Mouse (Mus musculus) hindbrain, embryonic 10.5 days (tissue): ENCODE measurements around the gene Pex14. TPM values are rescaled to one million over a fixed set of nuclear protein-coding genes. Genes with fewer than 3 reads are reported as not detected.
A peak's percentile ranks its signal among the peaks of the same experiment; 100 is the strongest.

Experiments used
- DNase-seq: peaks from one replicate; pipeline ENCODE4 v3.0.0-alpha.2; 2017; ENCODE audit warnings: low spot score
- H3K27ac ChIP-seq: fragments of 300-500 bp; sonication (generic); 2 replicates; pipeline ENCODE4 v1.5.1; 2016; ENCODE audit warnings: mild to moderate bottlenecking, moderate library complexity
- H3K27me3 ChIP-seq: fragments of 300-500 bp; sonication (generic); 2 replicates; pipeline ENCODE4 v1.6.1; 2016; ENCODE audit warnings: mild to moderate bottlenecking; ENCODE audit not compliant: poor library complexity, insufficient read depth, severe bottlenecking
- H3K36me3 ChIP-seq: fragments of 300-500 bp; sonication (generic); 2 replicates; pipeline ENCODE4 v1.6.1; 2016; ENCODE audit warnings: mild to moderate bottlenecking, moderate library complexity
- H3K4me1 ChIP-seq: fragments of 300-500 bp; sonication (generic); replicated peaks from 2 replicates; pipeline ENCODE4 v1.6.1; 2016; ENCODE audit warnings: mild to moderate bottlenecking
- H3K4me3 ChIP-seq: fragments of 300-500 bp; sonication (generic); 2 replicates; pipeline ENCODE4 v1.5.1; 2016; ENCODE audit warnings: mild to moderate bottlenecking, moderate library complexity
- H3K9me3 ChIP-seq: fragments of 300-500 bp; sonication (generic); 2 replicates; pipeline ENCODE4 v1.6.1; 2016; ENCODE audit warnings: mild to moderate bottlenecking, moderate library complexity
- WGBS: fragments of 180-500 bp; shearing (Covaris S2); methylation state at CpG from one replicate; pipeline ENCODE4 v1.1.7; 2016; 5-methylcytosine and 5-hydroxymethylcytosine counted together
- polyA plus RNA-seq: library from polyadenylated mRNA; unstranded; fragments of >200 nt; fragmentation: Nextera tagmentation; extraction: Ambion mirVana; gene quantifications from 2 replicates; pipeline ENCODE4 v1.2.1, GENCODE M21; 2016

Pex14 gene
- polyA plus RNA-seq, 1 experiment from 2014 or later, result 60.8 TPM

- Histone ChIP-seq H3K27me3 (peaks cover 84% of the 10 kb centered on the region), H3K27ac (peak overlapping the region; percentile 6; the same call in 1 of the 2 replicates), H3K9me3 (no peaks in the 10 kb centered on the region), H3K4me3 (no peak overlapping the region), H3K4me1 (peaks cover 67% of the 10 kb centered on the region), H3K36me3 (peaks cover 94% of the 10 kb centered on the region)
- WGBS, result 53% methylated on average over 10 of the region's 10 CpGs
- no peak for DNase-seq
Measured at GRCm38 (mm10) chr4:148947833-148948388, 151.8 kb downstream of the Pex14 start.

GRCm38 (mm10) chr4:148946071-148946470 lies 153.6 kb downstream of the Pex14 start:
- Histone ChIP-seq H3K4me1 (peaks cover 65% of the 10 kb centered on the region), H3K4me3 (no peak overlapping the region), H3K27me3 (peaks cover 84% of the 10 kb centered on the region), H3K36me3 (peaks cover 87% of the 10 kb centered on the region), H3K27ac (no peak overlapping the region), H3K9me3 (no peaks in the 10 kb centered on the region)
- DNase-seq, result no peak
- 89% methylated on average over 8 of the region's 8 CpGs for WGBS

- H3K36me3 ChIP-seq, result peaks cover 82% of the 10 kb centered on the region
Measured at GRCm38 (mm10) chr4:148945476-148945881, 154.2 kb downstream of the Pex14 start.

GRCm38 (mm10) chr4:148943099-148943498 lies 156.6 kb downstream of the Pex14 start:
- no peaks in the 10 kb centered on the region for H3K9me3 ChIP-seq
- H3K27ac ChIP-seq, result no peak overlapping the region
- WGBS, result 33% methylated on average over 5 of the region's 5 CpGs
- peaks cover 65% of the 10 kb centered on the region for H3K4me1 ChIP-seq
- DNase-seq, result no peak
- peaks cover 73% of the 10 kb centered on the region for H3K36me3 ChIP-seq
- peaks cover 79% of the 10 kb centered on the region for H3K27me3 ChIP-seq
- no peak overlapping the region for H3K4me3 ChIP-seq

More at GRCm38 (mm10) chr4:148945476-148945881, 154.2 kb downstream of the Pex14 start:
- WGBS, result 74% methylated on average over 4 of the region's 4 CpGs
- Histone ChIP-seq H3K27me3 (peaks cover 80% of the 10 kb centered on the region), H3K4me1 (peaks cover 65% of the 10 kb centered on the region), H3K4me3 (no peak overlapping the region), H3K27ac (no peak overlapping the region), H3K9me3 (no peaks in the 10 kb centered on the region)
- no peak for DNase-seq

GRCm38 (mm10) chr4:148941321-148941720 lies 158.4 kb downstream of the Pex14 start:
- H3K9me3 ChIP-seq, result no peaks in the 10 kb centered on the region
- peak overlapping the region; percentile 27; the same call in 1 of the 2 replicates for H3K4me3 ChIP-seq
- H3K36me3 ChIP-seq, result peaks cover 74% of the 10 kb centered on the region
- peaks cover 62% of the 10 kb centered on the region for H3K4me1 ChIP-seq
- 63% methylated on average over 11 of the region's 11 CpGs for WGBS
- peak overlapping the region; percentile 83 for H3K27ac ChIP-seq
- DNase-seq, result no peak
- peaks cover 82% of the 10 kb centered on the region for H3K27me3 ChIP-seq

GRCm38 (mm10) chr4:148940674-148941211 lies 158.9 kb downstream of the Pex14 start:
- peaks cover 67% of the 10 kb centered on the region for H3K4me1 ChIP-seq

GRCm38 (mm10) chr4:148938546-148938945 lies 161.1 kb downstream of the Pex14 start:
- Histone ChIP-seq H3K9me3 (no peaks in the 10 kb centered on the region), H3K27me3 (peaks cover 93% of the 10 kb centered on the region), H3K27ac (peak overlapping the region; percentile 57), H3K4me1 (peaks cover 82% of the 10 kb centered on the region), H3K4me3 (no peak overlapping the region), H3K36me3 (peaks cover 74% of the 10 kb centered on the region)
- no peak for DNase-seq
- WGBS, result 83% methylated on average over 26 of the region's 26 CpGs

More at GRCm38 (mm10) chr4:148940674-148941211, 158.9 kb downstream of the Pex14 start:
- WGBS, result 8% methylated on average over 25 of the region's 25 CpGs
- Histone ChIP-seq H3K27ac (peak overlapping the region; percentile 83), H3K27me3 (peaks cover 88% of the 10 kb centered on the region), H3K4me3 (peak overlapping the region; percentile 27), H3K36me3 (peaks cover 74% of the 10 kb centered on the region), H3K9me3 (no peaks in the 10 kb centered on the region)
- peak; percentile 93 for DNase-seq

- no peak for DNase-seq
- H3K9me3 ChIP-seq, result no peaks in the 10 kb centered on the region
- no peak overlapping the region for H3K4me3 ChIP-seq
- H3K36me3 ChIP-seq, result peaks cover 75% of the 10 kb centered on the region
- 92% methylated on average over 12 of the region's 12 CpGs for WGBS
- H3K4me1 ChIP-seq, result peaks cover 74% of the 10 kb centered on the region
- peaks cover 91% of the 10 kb centered on the region for H3K27me3 ChIP-seq
- H3K27ac ChIP-seq, result no peak overlapping the region
Measured at GRCm38 (mm10) chr4:148936727-148937126, 162.9 kb downstream of the Pex14 start.

GRCm38 (mm10) chr4:148936111-148936510 lies 163.6 kb downstream of the Pex14 start:
- Histone ChIP-seq H3K4me3 (no peak overlapping the region), H3K4me1 (peaks cover 74% of the 10 kb centered on the region), H3K9me3 (no peaks in the 10 kb centered on the region), H3K27me3 (peaks cover 91% of the 10 kb centered on the region), H3K36me3 (peaks cover 81% of the 10 kb centered on the region), H3K27ac (peak overlapping the region; percentile 72; the same call in 1 of the 2 replicates)
- WGBS, result 89% methylated on average over 12 of the region's 12 CpGs
- DNase-seq, result no peak

- DNase-seq, result peak; percentile 47
Measured at GRCm38 (mm10) chr4:148935211-148935610, 164.5 kb downstream of the Pex14 start.

GRCm38 (mm10) chr4:148933109-148933508 lies 166.6 kb downstream of the Pex14 start:
- WGBS, result 92% methylated on average over 13 of the region's 13 CpGs
- Histone ChIP-seq H3K27me3 (peaks cover 90% of the 10 kb centered on the region), H3K27ac (no peak overlapping the region), H3K9me3 (no peaks in the 10 kb centered on the region), H3K4me3 (no peak overlapping the region), H3K36me3 (peaks cover 93% of the 10 kb centered on the region), H3K4me1 (peaks cover 74% of the 10 kb centered on the region)
- no peak for DNase-seq

More at GRCm38 (mm10) chr4:148935211-148935610, 164.5 kb downstream of the Pex14 start:
- Histone ChIP-seq H3K27me3 (peaks cover 93% of the 10 kb centered on the region), H3K4me1 (peaks cover 74% of the 10 kb centered on the region), H3K36me3 (peaks cover 88% of the 10 kb centered on the region), H3K4me3 (no peak overlapping the region), H3K27ac (peak overlapping the region; percentile 72), H3K9me3 (no peaks in the 10 kb centered on the region)
- WGBS, result 52% methylated on average over 13 of the region's 13 CpGs

- H3K4me1 ChIP-seq, result peaks cover 87% of the 10 kb centered on the region
- no peak overlapping the region for H3K4me3 ChIP-seq
- peaks cover 69% of the 10 kb centered on the region for H3K36me3 ChIP-seq
- H3K27me3 ChIP-seq, result peaks cover 90% of the 10 kb centered on the region
- no peaks in the 10 kb centered on the region for H3K9me3 ChIP-seq
- DNase-seq, result no peak
- 72% methylated on average over 9 of the region's 9 CpGs for WGBS
- H3K27ac ChIP-seq, result peak overlapping the region; percentile 69
Measured at GRCm38 (mm10) chr4:148930721-148931229, 168.9 kb downstream of the Pex14 start.

GRCm38 (mm10) chr4:148928876-148929275 lies 170.8 kb downstream of the Pex14 start:
- no peak overlapping the region for H3K4me3 ChIP-seq
- H3K27me3 ChIP-seq, result peaks cover 92% of the 10 kb centered on the region
- H3K4me1 ChIP-seq, result peaks cover 87% of the 10 kb centered on the region
- no peaks in the 10 kb centered on the region for H3K9me3 ChIP-seq
- H3K36me3 ChIP-seq, result peaks cover 50% of the 10 kb centered on the region
- WGBS, result 90% methylated on average over 16 of the region's 16 CpGs
- no peak for DNase-seq
- no peak overlapping the region for H3K27ac ChIP-seq
